Mouse (Mus musculus): ENCODE results near the gene Rgl3. TPM values are rescaled to one million over a fixed set of nuclear protein-coding genes. Genes with fewer than 3 reads are reported as not detected.

Gene Rgl3
- total RNA-seq, 1 experiment from 2014 or later: 66.9 TPM

GRCm38 (mm10) chr9:21948146-21948545, 41.1 kb downstream of the Rgl3 start:
- DNase-seq: no peak

GRCm38 (mm10) chr9:21947540-21948130, 41.6 kb downstream of the Rgl3 start:
- DNase-seq: no peak

- peak; percentile 31 for DNase-seq
Measured at GRCm38 (mm10) chr9:21944267-21944666, 45.0 kb downstream of the Rgl3 start.

- DNase-seq: no peak
Measured at GRCm38 (mm10) chr9:21943638-21944037, 45.6 kb downstream of the Rgl3 start.

GRCm38 (mm10) chr9:21943046-21943445, 46.2 kb downstream of the Rgl3 start:
- no peak for DNase-seq

GRCm38 (mm10) chr9:21938234-21938855, 50.9 kb downstream of the Rgl3 start:
- no peak for DNase-seq

GRCm38 (mm10) chr9:21937711-21938175, 51.5 kb downstream of the Rgl3 start:
- no peak for DNase-seq

GRCm38 (mm10) chr9:21936692-21937570, 52.3 kb downstream of the Rgl3 start, which contains the start of gene Plppr2:
Plppr2 (plus strand) TSS chr9:21937033.
- peak; percentile 99 for DNase-seq

GRCm38 (mm10) chr9:21935466-21936131, 53.6 kb downstream of the Rgl3 start:
- no peak for DNase-seq

- no peak for DNase-seq
Measured at GRCm38 (mm10) chr9:21934021-21934420, 55.2 kb downstream of the Rgl3 start.

- DNase-seq: no peak
Measured at GRCm38 (mm10) chr9:21932445-21933137, 56.7 kb downstream of the Rgl3 start.

- no peak for DNase-seq
Measured at GRCm38 (mm10) chr9:21932006-21932405, 57.2 kb downstream of the Rgl3 start.

GRCm38 (mm10) chr9:21929208-21929607, 60.0 kb downstream of the Rgl3 start:
- no peak for DNase-seq

GRCm38 (mm10) chr9:21927208-21927753, 62.0 kb downstream of the Rgl3 start, which contains the start of the genes Ccdc159 and Tmem205:
Ccdc159 (plus strand) TSS chr9:21927471.
Tmem205 (minus strand) TSS chr9:21927556.
- peak; percentile 92 for DNase-seq

- DNase-seq: no peak
Measured at GRCm38 (mm10) chr9:21926784-21927183, 62.5 kb downstream of the Rgl3 start.

GRCm38 (mm10) chr9:21926155-21926554, 63.1 kb downstream of the Rgl3 start:
- DNase-seq: peak; percentile 70

GRCm38 (mm10) chr9:21925506-21925905, 63.7 kb downstream of the Rgl3 start:
- no peak for DNase-seq

GRCm38 (mm10) chr9:21925034-21925433, 64.2 kb downstream of the Rgl3 start:
- DNase-seq: no peak

- DNase-seq: peak; percentile 95
Measured at GRCm38 (mm10) chr9:21924099-21924493, 65.2 kb downstream of the Rgl3 start.

GRCm38 (mm10) chr9:21923490-21924098, 65.7 kb downstream of the Rgl3 start:
- DNase-seq: no peak

GRCm38 (mm10) chr9:21923036-21923435, 66.2 kb downstream of the Rgl3 start:
- no peak for DNase-seq
